Mouse (Mus musculus) layer of hippocampus, postnatal 36 days (tissue): Measurements from ENCODE around the gene Best1. TPM values are rescaled to one million over a fixed set of nuclear protein-coding genes. Genes with fewer than 3 reads are reported as not detected.
A peak's percentile ranks its signal among the peaks of the same experiment; 100 is the strongest.

ENCODE experiments used
- DNase-seq, 2 experiments: peaks; one replicate each; pipeline ENCODE4 v3.0.0; 2022
- total RNA-seq, 2 experiments: library from RNA; stranded (reverse); gene quantifications; 2 replicates each; pipeline ENCODE4 v1.2.3; 2021

Gene Best1
- total RNA-seq, result under 1 TPM; 0.52 to 0.58 TPM

- no peak for DNase-seq
Measured at GRCm38 (mm10) chr19:10001206-10001969, at the start of gene Best1, which contains the start of gene Rab3il1. Gene Best1, minus strand, starts transcription at chr19:10001633. Gene Rab3il1, plus strand, starts transcription at chr19:10001669.

GRCm38 (mm10) chr19:10050438-10050837 is 49.0 kb upstream of the Best1 start:
- DNase-seq, result no peak

GRCm38 (mm10) chr19:10049533-10049932 is 48.1 kb upstream of the Best1 start:
- no peak for DNase-seq

- DNase-seq, result no peak
Measured at GRCm38 (mm10) chr19:10046983-10047382, 45.5 kb upstream of the Best1 start.

GRCm38 (mm10) chr19:10046346-10046745 is 44.9 kb upstream of the Best1 start:
- DNase-seq, result no peak

DNA sequence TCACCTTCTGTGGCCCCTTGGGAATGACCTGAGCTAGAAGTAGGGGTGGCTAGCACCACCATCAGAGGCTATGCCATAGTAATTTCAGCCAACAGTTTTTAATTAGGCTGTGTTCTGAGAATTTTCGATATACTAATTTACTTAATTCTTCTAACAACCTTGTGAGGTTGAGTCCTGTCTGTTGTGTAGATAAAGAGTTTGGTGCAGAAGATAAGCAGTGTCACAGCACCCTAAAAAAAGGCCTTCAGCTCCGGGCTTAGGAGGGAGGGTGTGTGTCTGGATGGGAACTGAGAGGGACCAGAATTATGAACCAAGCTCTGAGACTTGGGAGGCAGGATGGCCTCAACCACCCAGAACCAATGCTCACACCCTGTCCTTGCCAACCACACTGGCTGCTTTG is 44.3 kb upstream of the Best1 start:
- no peak for DNase-seq

DNA sequence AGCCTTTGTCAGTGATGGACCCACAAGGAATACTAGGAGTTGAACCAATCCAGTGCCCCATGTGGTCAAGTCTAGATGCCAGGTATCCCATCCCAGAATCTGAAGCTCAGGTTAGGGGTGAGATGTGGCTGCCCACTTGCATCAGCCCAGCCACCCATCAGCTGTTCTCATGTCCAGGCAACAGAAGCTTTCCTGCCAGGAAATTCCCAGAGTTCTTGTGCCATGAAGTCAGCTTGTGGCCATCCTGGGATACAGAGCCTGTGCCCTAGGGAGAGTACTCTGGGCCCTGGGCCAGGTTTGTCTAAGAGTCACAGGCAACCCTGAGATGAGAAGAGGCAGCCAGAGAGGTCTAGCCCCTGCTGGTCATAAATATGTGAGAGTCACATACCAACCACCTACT is 42.2 kb upstream of the Best1 start:
- no peak for DNase-seq

DNA sequence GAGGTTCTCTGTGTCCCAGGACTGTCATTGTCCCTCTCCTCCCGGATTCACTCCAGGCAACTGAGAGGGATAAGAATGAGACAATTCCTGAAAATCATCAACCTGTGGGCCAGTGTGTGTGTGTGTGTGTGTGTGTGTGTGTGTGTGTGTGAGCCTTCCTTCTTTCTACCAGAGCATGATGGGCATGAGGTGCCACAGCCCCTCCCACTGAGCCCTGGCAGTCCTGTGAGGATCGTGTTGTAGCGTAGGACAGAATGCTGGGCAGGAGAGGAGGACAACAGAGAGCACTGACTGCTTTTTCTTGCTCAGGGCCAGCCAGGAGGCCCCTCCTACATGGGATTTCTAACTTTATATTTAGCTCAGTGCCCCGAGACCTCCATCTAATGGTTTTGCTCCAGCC is 41.4 kb upstream of the Best1 start:
- no peak for DNase-seq

DNA sequence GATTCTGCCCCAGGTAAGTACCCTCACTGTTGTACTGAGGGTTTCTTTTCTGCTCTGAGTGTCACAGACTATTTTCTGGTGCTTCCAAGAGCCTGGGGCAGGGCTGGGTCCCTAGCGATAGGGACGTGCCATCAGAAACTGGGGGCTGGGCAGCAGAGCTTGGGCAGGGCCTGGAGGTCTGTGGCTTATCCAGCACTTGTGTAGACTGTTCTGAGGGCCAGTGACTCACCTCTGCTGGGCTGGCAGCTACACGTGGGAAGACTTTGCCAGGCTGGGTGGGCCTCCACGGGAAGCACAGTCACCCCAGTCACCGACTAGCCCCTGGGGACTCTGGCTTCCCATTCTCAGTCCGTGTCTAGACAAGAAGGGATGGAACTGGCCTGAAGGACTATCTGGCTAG is 40.8 kb upstream of the Best1 start:
- DNase-seq, result no peak

- DNase-seq, result peak; percentile 75 to 77
Measured at GRCm38 (mm10) chr19:10041388-10042148, 40.1 kb upstream of the Best1 start, which contains the start of gene Fads3. Gene Fads3, plus strand, starts transcription at chr19:10041569.

GRCm38 (mm10) chr19:10040866-10041387 is 39.5 kb upstream of the Best1 start:
- no peak for DNase-seq

- DNase-seq, result no peak
Measured at GRCm38 (mm10) chr19:10039615-10040014, 38.2 kb upstream of the Best1 start.

GRCm38 (mm10) chr19:10038910-10039309 is 37.5 kb upstream of the Best1 start:
- no peak for DNase-seq

- DNase-seq, result no peak
Measured at GRCm38 (mm10) chr19:10038364-10038763, 36.9 kb upstream of the Best1 start.

DNA sequence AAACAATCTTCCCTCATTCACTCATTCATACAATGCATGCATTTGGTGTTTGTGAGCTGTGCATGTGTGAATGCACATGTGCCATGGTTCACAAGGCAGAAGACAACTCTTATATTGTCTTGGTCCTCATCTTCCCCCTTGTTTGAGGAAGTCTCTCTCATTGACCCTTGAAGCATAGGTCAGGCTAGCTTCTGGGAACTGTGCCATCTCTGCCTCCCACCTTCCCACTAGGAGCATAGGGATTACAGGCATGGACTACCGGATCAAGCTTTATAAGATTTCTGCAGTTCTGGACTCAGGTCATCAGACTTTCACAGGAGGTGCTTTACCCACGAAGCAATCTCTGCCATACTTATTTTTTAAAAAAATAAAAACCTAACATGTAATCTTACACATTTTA is 36.1 kb upstream of the Best1 start:
- DNase-seq, result no peak

DNA sequence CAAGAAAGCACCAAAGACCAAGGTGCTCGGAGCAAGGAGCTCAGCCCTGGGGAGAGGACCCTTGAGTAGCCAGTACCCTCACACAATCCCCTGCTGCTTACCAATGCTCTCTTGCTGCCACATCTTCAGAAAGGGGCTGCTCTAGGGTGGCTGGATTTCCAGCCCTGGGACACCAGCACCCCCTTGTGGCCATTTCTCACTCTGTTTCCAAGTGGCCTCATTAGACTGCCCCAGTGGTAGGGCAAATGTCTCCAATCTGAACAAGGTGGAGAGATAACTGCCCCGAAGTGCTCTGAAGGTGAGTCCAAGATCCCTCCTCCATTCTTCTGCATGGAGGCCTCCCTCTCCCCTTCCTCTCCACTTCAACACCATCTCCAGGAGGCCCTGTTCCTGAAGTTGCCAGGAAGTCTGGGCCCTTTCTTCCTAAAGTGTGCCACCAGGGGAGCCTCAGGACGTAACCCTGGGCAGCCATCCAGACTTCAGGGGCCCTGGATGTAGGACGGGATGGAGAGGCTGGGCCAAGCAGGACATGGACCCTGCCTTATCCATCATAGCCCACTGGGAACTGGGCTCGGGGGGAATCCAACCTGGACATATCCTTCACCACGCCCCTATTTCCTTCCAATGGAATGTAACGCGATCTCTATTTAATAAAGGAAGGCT is 33.5 kb upstream of the Best1 start:
- peak; percentile 71 to 74 for DNase-seq

GRCm38 (mm10) chr19:10034356-10034755 is 32.9 kb upstream of the Best1 start:
- no peak for DNase-seq

GRCm38 (mm10) chr19:10033211-10033973 is 32.0 kb upstream of the Best1 start:
- peak; percentile 37 to 47 for DNase-seq

DNA sequence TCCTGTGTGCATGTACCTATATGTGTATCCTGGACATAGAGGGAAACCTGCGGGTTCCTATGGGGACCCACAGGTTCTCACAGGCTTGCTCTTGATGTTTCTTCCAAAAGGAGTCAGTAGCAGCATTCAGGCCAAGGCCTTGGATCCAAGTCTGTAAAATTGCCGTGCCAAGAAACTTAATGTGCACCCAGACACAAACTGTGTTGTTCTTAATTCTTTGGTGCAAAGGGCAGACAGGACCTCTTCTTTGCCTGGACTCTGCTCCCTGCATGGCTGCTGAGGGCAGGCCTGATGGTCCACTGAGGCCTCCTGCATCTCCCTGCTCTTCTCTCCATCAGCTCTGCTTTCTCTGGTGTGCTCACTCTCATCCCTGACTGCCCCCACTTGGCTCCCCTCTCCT is 28.3 kb upstream of the Best1 start:
- DNase-seq, result no peak

- DNase-seq, result no peak
Measured at GRCm38 (mm10) chr19:10025169-10025875, 23.9 kb upstream of the Best1 start.

GRCm38 (mm10) chr19:10023304-10023758 is 21.9 kb upstream of the Best1 start:
- DNase-seq, result no peak
